Mouse (Mus musculus) C2C12 (cell line): ENCODE data around the gene Kif26b.

Experiments used
- CTCF ChIP-seq: IDR thresholded peaks from one replicate; pipeline ENCODE4 v1.5.1; 2011; ENCODE audit not compliant: control insufficient read depth, insufficient read depth, insufficient read length
- FOSL1 ChIP-seq: IDR thresholded peaks from one replicate; pipeline ENCODE4 v1.8.0; 2011; ENCODE audit warnings: mild to moderate bottlenecking, low read length; ENCODE audit not compliant: poor library complexity, insufficient read depth, severe bottlenecking
- MAX ChIP-seq: IDR thresholded peaks from one replicate; pipeline ENCODE4 v1.6.1; 2011; ENCODE audit warnings: mild to moderate bottlenecking, control low read depth
- USF1 ChIP-seq: IDR thresholded peaks from one replicate; pipeline ENCODE4 v1.6.1; 2011; ENCODE audit warnings: low read depth, mild to moderate bottlenecking, control low read depth, moderate library complexity

DNA sequence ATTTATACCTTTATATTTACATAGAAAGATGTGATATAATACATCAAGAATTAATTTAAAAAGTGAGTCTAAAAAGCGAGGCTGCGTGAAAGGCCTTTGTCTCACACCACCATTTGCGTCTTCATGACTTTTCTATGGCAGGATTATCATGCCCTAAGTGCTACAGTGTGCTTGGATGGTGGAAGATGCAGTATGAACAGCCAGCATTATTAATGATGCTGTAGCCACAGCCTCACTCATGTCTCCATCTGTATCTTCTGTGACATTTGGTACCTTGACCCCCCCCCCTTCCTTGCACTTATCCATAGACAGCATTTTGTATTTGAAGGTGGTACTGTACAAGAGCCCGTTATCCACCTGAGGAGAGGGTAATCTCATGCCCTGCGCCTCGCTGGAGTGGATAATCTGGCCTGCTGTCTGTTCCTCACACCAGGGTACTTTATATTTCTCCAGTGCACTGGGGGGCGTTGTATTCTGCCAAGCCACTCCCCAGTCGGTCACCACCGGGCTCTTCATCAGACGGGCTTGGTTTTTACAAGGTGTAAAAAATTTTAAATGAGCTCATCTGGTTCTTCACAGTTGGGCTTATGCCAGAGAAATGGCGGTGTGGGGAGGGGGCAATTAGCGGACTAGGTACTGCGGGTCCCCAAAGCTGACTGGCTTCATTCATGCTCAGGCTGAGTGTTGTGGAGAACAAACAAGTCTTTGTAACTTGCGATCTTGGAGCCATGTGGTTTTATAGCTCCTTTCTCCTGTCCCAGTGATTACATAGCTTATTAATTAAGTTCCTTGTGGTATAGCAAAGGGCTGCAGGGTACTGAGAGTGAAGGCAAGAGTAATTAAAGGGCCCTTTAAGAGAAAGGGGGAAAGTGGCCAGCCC lies 291.9 kb downstream of the Kif26b start:
- TF ChIP-seq CTCF (no peak), FOSL1 (no peak), USF1 (no peak), MAX (no peak)
